Mouse (Mus musculus): ENCODE measurements around the gene Smarce1.
A peak's percentile ranks its signal among the peaks of the same experiment; 100 is the strongest.

DNA sequence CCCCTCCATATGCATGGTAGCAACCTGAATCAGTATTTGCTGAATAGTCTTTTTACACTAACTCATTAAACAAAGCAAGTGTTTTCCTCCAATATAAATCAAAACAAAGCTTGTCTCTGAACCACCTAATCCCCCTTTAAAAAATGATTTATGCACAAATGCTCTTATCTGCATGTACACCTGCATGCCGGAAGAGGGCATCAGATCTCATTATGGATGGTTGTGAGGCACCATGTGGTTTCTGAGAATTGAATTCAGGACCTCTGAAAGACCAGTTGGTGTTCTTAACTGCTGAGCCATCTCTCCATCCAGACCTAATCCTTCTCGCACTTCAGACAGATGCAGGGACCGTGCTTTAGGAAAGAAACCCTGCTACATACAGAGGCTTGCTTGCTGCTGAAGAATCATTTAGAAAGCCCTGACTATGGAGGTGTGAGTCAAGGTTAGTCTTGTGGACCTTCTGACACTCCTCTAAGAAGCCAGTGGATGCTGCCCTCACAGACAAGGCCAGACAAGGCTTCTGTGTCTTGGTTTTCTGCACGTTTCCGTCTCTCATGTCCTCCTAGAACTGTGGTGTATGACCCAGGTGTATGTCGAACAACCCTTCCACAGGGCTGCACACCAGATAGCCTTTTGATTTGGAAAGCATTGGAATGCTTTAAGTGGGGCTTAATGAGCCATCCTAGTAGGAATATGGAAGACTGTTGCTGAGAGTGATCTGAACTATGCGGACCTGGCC, 13.4 kb downstream of the Smarce1 start:
- no peak for TF ChIP-seq TCF12 (IDR thresholded peaks at IDR 0.05; ENCODE audit: low read depth, low read length)
- no peak for TF ChIP-seq NELFE (IDR thresholded peaks at IDR 0.05; ENCODE audit: low read depth, low read length)
- TF ChIP-seq CTCF (conservative IDR thresholded peaks at IDR 0.05 in 1 of 2, IDR thresholded peaks at IDR 0.05 in 1 of 2; ENCODE audit: low read depth in 2 of 2, low read length in 2 of 2): peak; percentile 33 to 51; a peak in 3 of 4 replicates
- TF ChIP-seq CHD1 (IDR thresholded peaks at IDR 0.05; ENCODE audit: low read depth, low read length): no peak
- no peak for TF ChIP-seq MAX (IDR thresholded peaks at IDR 0.05; ENCODE audit: low read length)
- TF ChIP-seq SIN3A (IDR thresholded peaks at IDR 0.05; ENCODE audit: low read length): no peak
- no peak for TF ChIP-seq ZKSCAN1 (IDR thresholded peaks at IDR 0.05; ENCODE audit: borderline replicate concordance, low read depth, low read length)
- no peak for TF ChIP-seq ELF1 (IDR thresholded peaks at IDR 0.05; ENCODE audit: low read depth, low read length)
- TF ChIP-seq RCOR1 (conservative IDR thresholded peaks at IDR 0.05; ENCODE audit: low read depth, low read length): no peak
- TF ChIP-seq KAT2A (IDR thresholded peaks at IDR 0.05; ENCODE audit: insufficient replicate concordance, low read length): no peak
- peak; percentile 34; the same call in 1 of the 2 replicates for TF ChIP-seq SMC3 (IDR thresholded peaks at IDR 0.05; ENCODE audit: low read depth, low read length)
- TF ChIP-seq ZNF384 (IDR thresholded peaks at IDR 0.05; ENCODE audit: low read depth, low read length): no peak

Measured in CH12.LX (cell line).